Mouse (Mus musculus): Measurements from ENCODE around the gene Olfr54.
"Not testable (repeated sequence)": the region's sequence is repeated elsewhere in the genome, so short reads cannot be mapped to it uniquely, and the experiment has no call there.

Gene Olfr54

DNA sequence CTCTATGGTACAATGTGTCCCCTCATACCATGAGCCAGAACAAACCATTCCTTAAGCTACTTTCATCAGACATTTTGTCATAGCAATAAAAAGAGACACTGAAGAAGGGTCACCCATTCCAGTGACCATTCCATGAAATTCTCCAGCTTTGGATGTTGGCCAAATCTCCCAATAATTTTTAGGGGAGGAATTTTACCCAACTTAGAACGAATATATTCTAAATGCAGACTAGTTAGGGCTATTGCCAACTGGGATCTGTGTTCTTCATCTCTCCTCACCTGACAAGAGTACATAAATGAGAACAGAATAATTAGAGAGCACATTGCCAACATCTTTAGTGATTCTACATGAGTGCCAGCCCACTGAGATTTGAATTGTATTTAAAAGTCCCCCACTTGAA, at the start of gene Olfr54:
Olfr54 (plus strand) TSS at position 301 of the 400 bp plus-strand sequence.
- in situ Hi-C loops (cut with MboI; ENCODE audit: unreplicated experiment in 2 of 2): no loop called here

DNA sequence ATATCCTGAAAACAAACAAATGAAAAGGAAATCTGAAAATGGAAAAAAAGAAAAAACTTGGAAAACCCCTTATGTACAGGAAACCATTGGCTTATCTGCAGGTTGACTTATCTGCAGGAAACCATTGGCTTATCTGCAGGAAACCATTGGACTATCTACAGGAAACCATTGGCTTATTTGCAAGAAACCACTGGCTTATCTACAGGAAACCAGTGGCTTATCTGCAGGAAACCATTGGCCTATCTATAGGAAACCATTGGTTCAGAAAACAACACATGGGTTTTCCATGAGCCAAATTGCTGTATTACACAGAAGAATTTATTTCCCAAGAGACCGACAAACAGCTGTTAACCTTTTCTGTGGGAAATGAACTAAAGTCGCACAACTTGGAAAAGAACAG, 49.1 kb upstream of the Olfr54 start:
- in situ Hi-C loops (cut with MboI; ENCODE audit: unreplicated experiment in 2 of 2): no loop called here

DNA sequence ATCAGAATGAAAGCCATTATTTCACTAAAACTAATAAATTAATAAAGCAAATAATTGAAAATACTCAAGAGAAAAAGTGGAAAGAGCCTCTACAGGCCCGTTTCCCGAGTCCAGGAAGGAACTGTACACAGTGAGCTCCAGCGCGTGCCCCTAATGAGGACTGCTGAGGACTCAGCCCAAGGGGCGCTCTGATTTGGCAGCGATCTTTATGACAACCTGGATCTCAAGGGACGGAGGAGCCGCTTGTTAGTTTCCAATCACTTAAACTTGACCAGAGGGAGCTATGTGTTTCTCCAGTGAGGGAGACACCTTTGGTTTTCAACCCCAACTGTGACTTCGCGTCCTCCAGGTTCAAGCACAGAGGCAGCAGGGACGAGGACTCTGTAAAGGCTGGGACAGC, 47.8 kb upstream of the Olfr54 start, which contains the start of gene Olfr1378:
Olfr1378 (plus strand) TSS at position 301 of the 400 bp plus-strand sequence.
- in situ Hi-C loops (cut with MboI; ENCODE audit: unreplicated experiment in 2 of 2): no loop called here

DNA sequence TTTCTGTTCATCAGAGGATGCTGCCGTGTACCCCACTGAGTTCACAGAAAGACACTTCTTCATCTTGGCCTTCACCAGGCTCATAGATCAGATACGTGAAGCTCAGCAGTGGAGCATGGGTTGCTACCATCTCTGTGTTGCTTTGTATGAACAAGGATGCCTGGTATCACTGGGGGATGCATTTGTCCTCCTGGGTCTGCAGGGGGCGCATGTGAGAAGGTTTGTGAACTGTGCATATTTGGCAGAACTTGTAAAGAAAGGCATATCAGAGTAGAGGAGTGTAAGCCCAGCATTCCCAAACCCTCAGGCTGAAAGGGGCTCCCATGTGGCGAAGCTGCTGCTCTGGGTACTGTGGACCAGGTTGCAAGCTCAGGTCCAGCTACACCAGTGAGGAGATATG, 36.8 kb upstream of the Olfr54 start:
- in situ Hi-C loops (cut with MboI; ENCODE audit: unreplicated experiment in 2 of 2): no loop called here

DNA sequence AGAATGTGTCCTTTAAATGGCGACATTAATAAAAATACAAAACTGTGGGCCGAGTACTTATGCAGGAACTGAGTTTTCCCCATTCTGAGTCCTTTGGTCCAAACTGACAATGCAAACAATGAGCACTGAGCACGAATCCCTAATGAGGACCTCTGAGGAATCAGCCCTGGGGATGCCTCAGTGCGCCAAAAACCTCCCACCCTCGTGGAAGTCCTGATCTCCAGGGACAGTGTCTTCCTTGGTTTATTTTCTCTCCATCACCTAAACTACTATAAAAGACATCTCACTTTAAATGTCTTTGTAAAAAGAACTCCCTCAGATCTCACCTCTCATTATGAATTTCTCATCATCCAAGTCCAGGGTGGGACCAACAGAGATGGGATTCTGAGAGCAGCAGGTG, 32.4 kb upstream of the Olfr54 start, which contains the start of gene Olfr1377:
Olfr1377 (plus strand) TSS at position 301 of the 400 bp plus-strand sequence.
- in situ Hi-C loops (cut with MboI; ENCODE audit: unreplicated experiment in 2 of 2): no loop called here

DNA sequence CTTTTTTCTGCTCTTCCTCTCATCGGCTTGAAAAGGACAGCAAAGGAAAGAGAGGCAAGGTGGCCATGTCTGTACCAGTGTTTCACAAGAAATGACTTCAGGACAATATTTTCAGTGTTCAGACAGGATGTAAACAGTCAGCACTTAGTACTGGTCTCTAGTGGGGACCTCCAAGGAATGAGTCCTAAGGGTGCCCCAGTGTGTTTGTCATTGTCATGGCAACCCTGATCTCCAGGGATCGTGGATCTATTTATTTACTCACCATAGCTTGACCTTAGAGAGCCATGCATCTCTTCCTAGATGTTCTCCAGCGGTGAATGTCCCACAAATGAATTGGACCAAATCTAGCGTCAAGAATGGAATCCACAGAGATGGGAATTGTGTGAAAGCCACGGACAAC, 10.7 kb upstream of the Olfr54 start, which contains the start of gene Olfr51:
Olfr51 (plus strand) TSS at position 301 of the 400 bp plus-strand sequence.
- in situ Hi-C loops (cut with MboI; ENCODE audit: unreplicated experiment in 2 of 2): no loop called here

DNA sequence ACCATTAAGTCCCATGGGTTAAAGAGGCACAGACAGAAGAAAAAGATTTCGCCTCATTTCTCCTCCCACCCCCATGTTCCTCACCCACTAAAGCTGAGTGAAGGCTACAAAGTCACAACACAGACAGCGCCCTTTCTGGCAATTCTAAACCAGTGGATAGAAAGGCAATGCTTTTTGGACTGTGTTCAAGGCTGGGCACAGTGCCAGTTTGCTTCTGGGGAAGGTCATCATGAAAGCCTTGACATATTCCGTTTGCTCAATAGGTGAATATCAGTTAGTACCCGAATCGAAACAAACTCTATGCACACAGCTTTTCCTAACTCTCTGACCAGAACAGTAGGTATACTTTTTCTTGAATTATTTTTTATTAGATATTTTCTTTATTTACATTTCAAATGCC, 2.2 kb upstream of the Olfr54 start:
- in situ Hi-C loops (cut with MboI; ENCODE audit: unreplicated experiment in 2 of 2): no loop called here

DNA sequence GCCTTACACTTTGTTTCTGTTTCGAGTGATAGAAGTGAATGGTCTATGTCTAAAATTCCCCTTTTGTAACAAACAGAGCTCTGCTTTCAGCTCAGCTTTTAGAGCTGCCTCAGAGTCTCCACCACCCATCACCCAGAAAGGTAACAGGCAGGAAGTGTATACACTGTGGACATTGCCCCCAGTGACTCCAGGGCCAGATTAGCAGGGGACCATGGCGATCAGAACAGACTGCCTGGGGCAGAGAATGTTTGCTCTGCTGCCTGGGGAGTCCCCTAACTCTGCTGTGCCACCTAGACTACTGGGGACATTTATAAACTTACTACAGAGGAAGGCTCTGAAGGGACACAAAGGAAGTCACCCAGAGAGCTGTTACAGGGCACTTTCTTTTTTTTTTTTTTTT, 2.3 kb downstream of the Olfr54 start:
- in situ Hi-C loops (cut with MboI; ENCODE audit: unreplicated experiment in 2 of 2): no loop called here

DNA sequence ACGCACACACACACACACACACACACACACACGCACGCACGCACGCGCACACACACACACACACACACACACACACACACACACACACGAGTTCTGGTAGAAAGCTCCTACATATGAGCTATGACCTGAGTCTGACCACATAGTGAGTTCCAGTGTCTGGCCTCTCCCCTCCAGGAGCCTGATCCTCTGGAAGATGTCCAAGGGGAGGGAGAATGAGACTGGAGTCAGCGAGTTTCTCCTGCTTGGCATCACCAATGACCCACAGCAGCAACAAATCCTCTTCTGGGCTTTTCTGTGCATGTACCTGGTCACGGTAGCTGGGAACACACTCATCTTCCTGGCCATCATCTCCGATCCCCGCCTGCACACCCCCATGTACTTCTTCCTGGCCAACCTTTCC, 12.8 kb downstream of the Olfr54 start:
- in situ Hi-C loops (cut with MboI; ENCODE audit: unreplicated experiment in 2 of 2): not testable (repeated sequence)

DNA sequence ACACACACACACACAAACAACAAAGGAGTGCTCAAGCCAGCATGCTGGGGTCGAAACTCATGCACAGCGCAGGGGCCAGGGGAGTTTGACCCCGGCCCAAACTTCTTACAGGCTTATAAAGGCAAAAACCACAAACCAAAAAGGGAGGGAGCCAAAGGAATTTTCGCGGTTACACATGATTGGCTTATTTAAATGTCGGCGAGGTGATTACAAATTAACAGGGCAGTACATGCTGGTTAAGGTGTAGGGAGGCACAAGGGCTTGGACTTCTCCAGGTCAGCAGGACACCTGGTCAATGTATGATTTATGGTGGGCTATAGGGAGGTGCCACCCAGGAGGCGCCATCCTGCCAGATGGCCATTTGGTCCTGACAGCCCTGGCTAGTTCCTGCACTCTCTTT, 15.3 kb downstream of the Olfr54 start:
- in situ Hi-C loops (cut with MboI; ENCODE audit: unreplicated experiment in 2 of 2): not testable (repeated sequence)

DNA sequence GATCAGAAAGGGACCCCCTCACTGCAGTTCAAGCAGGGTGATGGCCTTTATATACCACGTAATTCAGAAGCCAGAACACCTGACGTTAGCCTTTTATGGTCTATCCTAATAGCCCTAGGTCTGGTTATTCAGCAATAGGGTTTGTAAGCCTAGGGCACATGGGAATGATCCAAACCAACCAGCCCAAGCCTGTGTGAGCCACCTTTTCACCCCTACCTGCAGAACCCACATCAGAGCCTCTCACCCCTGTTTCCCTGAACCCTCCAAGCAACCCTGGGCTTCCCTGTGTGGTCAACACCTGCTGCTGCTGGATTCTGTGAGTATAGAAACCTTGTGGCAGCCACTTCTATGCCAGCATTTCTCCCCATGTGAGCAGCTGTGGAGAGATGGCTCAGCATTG, 16.2 kb downstream of the Olfr54 start:
- in situ Hi-C loops (cut with MboI; ENCODE audit: unreplicated experiment in 2 of 2): loop anchor here (10.0 kb wide), 2 partner anchors 265 to 585 kb away; no protein-coding TSS in a partner anchor

DNA sequence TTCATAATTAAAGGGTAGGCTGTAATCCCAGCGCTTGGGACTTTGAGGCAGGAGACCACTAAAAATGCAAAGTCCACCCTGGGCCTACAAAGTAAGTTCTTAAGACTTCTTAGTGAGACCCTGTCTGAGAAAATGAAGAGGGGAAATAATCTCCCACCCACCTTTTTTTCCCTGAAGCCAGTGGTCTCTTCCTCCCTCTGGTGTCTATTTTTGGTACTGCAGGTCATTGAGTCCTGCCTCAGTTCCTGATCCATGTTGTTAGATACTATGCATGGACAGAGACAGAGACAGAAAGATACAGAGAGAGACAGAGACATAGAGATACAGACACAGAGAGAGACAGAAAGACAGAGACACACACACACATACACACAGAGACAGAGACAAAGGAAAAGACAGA, 18.8 kb downstream of the Olfr54 start:
- in situ Hi-C loops (cut with MboI; ENCODE audit: unreplicated experiment in 2 of 2): loop anchor here (10.0 kb wide), 2 partner anchors 268 to 588 kb away; no protein-coding TSS in a partner anchor

DNA sequence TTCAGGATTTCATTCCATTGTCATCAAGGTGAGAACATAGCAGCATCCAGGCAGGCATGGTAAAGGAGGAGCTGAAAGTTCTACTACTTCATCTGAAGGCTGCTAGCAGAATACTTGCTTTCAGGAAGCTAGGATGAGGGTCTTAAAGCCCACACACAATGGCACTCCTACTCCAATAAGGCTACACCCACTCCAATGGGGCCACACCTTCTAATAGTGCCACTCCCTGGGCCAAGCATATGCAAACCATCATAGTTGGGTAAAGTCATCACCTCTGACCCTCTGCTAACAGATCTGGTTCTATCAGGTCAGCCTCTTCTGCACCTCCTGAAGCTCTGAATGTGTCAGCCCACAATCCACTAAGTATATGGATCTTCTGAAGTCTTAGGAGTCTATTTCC, 20.1 kb downstream of the Olfr54 start:
- in situ Hi-C loops (cut with MboI; ENCODE audit: unreplicated experiment in 2 of 2): loop anchor here (10.0 kb wide), 2 partner anchors 269 to 589 kb away; no protein-coding TSS in a partner anchor

DNA sequence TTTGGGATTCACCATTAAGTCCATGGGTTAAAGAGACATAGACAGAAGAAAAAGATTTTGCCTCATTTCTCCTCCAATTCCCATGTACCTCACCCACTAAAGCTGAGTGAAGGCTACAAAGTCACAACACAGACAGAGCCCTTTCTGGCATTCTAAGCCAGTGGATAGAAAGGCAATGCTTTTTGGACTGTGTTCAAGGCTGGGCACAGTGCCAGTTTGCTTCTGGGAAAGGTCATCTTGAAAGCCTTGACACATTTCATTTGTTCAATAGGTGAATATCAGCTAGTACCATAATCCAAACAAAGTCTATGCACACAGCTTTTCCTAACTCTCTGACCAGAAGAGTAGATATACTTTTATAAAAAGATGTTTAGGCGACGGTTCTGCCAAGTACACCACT, 21.9 kb downstream of the Olfr54 start:
- in situ Hi-C loops (cut with MboI; ENCODE audit: unreplicated experiment in 2 of 2): loop anchor here (5.0 to 10.0 kb wide), 3 partner anchors 269 to 591 kb away; no protein-coding TSS in a partner anchor

DNA sequence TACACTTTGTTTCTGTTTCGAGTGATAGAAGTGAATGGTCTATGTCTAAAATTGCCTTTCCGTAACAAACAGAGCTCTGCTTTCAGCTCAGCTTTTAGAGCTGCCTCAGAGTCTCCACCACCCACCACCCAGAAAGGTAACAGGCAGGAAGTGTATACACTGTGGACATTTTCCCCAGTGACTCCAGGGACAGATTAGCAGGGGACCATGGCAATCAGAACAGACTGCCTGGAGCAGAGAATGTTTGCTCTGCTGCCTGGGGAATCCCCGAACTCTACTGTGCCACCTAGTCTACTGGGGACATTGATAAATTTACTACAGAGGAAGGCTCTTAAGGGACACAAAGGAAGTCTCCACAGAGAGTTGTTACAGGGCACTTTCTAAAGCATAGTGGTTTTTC, 30.7 kb downstream of the Olfr54 start:
- in situ Hi-C loops (cut with MboI; ENCODE audit: unreplicated experiment in 2 of 2): not testable (repeated sequence)

DNA sequence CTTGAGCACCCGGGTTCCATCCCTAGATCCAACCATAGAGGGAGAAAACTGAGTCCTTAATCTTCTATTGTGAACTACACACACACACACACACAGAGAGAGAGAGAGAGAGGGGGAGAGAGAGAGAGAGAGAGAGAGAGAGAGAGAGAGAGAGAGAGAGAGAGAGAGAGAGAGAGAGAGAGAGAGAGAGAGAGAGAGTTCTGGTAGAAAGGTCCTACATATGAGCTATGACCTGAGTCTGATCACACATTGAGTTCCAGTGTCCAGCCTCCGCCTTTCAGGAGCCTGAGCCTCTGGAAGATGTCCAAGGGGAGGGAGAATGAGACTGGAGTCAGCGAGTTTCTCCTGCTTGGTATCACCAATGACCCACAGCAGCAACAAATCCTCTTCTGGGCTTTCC, 33.8 kb downstream of the Olfr54 start, which contains the start of gene Olfr1375:
Olfr1375 (plus strand) TSS at position 301 of the 400 bp plus-strand sequence.
- in situ Hi-C loops (cut with MboI; ENCODE audit: unreplicated experiment in 2 of 2): not testable (repeated sequence)

DNA sequence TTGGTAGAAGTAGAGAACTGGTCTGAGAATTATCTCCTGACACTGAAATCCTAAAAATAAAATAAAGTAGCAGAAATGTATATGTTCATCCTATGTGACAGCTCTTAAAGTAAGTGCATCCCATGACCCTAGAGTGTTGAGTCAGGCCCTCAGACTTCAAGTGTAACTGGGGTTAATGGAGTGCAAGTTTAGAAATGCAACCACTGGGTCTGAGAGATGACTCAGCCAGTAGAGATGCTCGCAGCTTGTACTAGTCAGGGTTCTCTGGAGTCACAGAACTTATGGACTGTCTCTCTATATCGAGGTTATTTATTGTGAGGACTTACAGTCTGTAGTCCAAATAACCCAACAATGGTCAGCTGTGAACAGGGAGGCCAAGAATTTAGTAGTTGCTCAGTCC, 37.6 kb downstream of the Olfr54 start:
- in situ Hi-C loops (cut with MboI; ENCODE audit: unreplicated experiment in 2 of 2): no loop called here

DNA sequence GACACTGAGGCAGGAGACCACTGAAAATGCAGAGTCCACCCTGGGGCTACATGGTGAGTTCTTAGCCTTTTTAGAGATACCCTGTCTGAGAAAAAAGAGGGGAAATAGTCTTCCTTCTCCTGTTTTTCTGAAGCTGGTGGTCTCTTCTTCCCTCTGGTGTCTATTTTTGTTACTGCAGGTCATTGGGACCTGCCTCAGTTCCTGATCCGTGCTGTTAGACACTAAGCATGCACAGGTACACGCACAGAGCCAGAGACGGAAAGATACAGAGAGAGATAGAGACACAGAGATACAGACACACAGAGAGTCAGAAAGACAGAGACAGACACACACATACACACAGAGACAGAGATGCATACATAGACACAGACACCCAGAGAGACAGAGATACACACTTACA, 39.2 kb downstream of the Olfr54 start:
- in situ Hi-C loops (cut with MboI; ENCODE audit: unreplicated experiment in 2 of 2): no loop called here

DNA sequence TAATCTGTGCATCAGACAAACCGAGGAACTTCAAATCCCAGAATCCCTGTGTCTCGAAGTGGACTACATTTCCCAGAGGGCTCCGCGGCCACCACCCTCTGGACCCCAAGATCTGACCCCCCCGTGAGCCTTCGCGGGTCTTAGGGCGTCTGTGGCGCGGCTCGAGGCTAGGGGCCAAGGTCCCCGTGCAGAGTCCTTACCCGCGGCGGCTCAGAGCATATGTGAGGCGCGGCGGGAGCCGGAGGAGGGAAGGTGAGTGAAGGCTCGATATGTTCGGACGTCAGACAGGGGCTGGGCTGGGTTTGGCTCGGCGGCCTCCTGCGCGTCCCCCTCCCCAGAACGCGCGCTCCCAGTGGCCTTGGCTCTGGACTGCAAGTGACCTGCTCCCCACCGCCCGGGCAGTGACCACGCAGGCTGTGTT, 45.1 kb downstream of the Olfr54 start, which contains the start of gene Zfp354a:
Zfp354a (plus strand) TSS at position 107 of the 421 bp plus-strand sequence.
- in situ Hi-C loops (cut with MboI; ENCODE audit: unreplicated experiment in 2 of 2): no loop called here

DNA sequence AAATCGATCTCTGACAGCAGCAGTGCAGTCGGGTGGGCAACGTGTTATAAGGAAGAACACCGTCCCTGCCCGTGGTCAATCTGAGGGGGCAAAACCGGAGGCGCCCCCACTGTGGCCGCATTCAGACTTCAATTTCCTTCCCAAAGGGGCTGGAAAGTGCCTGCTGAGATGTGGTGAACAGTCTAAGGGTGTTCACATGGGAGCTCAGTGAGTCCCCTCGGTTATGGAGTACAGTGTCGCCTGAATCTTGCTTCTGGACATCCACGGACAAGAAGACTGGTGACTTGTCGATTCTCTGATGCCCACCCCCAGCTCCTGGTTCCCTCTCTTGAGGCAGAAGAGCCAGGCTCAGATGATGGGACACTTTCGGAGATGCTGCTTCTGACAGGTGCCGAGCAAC, 45.6 kb downstream of the Olfr54 start:
- in situ Hi-C loops (cut with MboI; ENCODE audit: unreplicated experiment in 2 of 2): no loop called here

DNA sequence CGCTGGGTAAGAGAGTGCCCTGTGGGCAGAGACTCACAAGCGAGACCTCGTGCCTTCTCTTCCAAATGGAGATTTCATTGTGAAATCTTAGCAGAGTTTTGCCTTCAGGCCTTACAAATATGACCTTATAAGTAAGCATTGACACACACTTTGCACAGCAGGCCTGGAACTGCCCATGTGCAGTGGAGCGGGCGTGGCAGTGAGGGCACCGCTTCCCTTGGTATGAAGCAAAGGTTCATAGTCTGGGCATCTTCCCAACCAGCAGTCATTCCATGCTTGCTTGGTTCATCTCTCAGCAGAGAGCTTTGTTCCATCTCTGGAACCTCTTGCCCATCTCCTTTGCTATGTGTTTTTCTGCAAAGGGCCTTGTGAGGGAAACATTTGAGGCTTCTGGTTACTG, 46.9 kb downstream of the Olfr54 start:
- in situ Hi-C loops (cut with MboI; ENCODE audit: unreplicated experiment in 2 of 2): no loop called here

DNA sequence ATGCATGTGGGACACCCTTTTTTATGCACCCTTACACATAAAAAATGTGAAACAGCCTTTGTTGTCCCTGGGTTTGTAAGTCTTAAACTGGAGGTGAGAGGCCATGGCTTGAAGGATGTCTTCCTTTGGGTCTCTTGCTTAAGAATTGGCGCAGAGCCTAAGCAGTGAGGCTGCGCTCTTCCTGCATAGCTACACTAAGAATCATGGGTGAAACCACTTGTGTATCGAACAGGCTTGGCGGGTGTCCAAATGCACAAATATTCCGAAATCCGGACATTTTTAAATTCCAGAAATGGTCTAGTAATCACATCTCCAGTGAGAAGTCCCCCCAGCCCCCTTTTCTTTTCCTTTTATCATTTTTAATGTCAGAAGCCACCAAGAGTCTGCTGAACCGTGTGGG, 49.2 kb downstream of the Olfr54 start:
- in situ Hi-C loops (cut with MboI; ENCODE audit: unreplicated experiment in 2 of 2): no loop called here

DNA sequence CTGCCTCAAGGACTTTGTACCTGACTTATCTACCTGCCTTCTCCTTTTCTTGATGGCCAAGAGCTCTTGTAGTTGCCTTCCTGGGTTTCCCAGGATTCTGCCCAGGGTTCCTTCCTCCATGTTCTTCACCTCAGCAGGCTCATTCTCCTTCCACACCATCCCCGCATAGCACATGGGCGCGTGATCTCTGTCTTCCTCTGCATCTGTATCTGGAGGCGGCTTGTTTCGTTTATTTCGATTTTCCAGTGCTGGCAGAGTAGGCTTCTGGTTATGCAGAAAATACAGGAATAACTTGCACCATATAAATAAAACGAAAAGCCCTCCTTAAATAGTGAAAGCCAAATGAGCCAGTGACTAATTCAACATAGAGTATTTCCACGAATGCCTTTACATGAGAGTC, 49.8 kb downstream of the Olfr54 start:
- in situ Hi-C loops (cut with MboI; ENCODE audit: unreplicated experiment in 2 of 2): no loop called here
